Mouse (Mus musculus): Measurements from ENCODE around the gene Catsper1. TPM values are rescaled to one million over a fixed set of nuclear protein-coding genes. Genes with fewer than 3 reads are reported as not detected.

The Catsper1 gene
- not detected for polyA plus RNA-seq (2014; fragmentation: Illumina TruSeq; extraction: RNeasy Lipid Tissue Mini Kit (QIAGEN cat#74804); ENCODE audit: low read depth, low replicate concordance)

DNA sequence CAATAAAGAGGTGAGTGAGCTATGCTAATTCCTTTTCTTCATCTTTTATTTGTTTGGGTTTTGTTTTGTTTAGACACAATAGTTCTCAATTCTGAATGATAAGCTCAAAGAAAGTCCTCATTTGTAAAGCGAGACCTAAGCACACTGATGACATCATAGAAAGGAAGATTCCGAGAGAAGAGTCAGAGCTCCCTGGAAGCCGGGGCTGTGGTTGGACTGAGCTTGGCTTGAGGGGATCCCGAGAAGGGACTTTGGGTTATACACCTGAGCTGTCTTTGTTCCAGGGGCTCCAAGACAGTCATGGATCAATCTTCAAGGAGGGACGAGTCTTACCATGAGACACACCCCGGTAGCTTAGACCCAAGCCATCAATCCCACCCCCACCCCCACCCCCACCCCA lies at the start of gene Catsper1:
Catsper1 (plus strand) TSS at position 301 of the 400 bp plus-strand sequence.

DNA sequence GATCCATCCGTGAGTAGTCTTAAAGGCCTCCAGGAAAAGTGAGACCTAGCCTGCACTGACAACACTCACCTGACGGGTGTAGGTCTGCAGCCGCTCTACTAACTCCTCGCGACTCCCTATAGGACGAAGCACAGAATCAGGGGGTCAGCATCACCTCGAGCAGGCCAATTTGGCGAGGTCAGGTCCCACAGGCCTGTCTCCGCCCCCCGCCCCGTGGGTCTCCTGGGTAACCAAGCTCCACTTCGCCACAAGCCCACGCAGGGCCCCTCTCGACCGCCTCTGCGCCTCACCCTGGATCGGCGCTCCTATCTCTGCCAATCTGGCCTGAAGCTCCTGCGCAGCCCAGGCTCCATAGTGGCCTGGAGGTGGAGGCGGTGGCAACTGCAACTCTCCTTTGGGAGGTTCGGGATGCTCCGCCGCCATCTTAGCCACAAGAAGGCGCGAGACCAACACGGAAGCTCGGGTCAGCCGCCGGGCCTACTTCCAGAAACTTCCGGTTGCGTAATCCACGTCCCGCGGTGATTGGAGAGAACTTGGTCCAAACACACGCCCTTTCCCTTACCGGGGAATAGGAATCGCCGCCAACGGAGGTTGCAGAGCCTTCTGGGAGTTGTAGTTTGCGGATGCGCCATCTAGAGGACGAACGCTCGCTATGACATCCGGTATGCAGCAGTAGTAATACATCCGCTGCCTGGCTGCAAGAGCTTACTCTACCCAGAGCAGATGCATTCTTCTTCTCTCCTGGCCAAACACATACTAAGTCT lies 40.4 kb upstream of the Catsper1 start, which contains the start of gene Sf3b2:
Sf3b2 (minus strand) TSS at position 484 of the 764 bp plus-strand sequence.

GRCm38 (mm10) chr19:5297903-5298800 lies 37.4 kb upstream of the Catsper1 start, which contains the start of gene Gal3st3:
Gene Gal3st3 (plus strand): TSS chr19:5298331.

DNA sequence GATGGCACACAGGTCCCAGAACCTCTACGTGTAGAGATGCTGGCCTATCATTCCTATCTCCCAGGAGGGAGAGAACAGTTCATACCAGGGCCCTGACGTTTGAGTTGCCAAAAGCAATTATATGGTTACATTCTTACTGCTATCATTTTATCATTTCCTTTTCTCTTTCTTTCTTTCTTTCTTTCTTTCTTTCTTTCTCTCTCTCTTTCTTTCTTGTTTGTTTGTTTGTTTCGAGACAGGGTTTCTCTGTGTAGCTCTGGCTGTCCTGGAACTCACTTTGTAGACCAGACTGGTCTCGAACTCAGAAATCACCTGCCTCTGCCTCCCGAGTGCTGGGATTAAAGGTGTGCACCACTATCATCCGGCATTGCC lies 13.9 kb downstream of the Catsper1 start, which contains the start of gene Cst6:
Cst6 (minus strand) TSS at position 73 of the 372 bp plus-strand sequence.

GRCm38 (mm10) chr19:5366175-5367052 lies 30.9 kb downstream of the Catsper1 start, which contains the start of gene Eif1ad:
Gene Eif1ad (plus strand): TSS chr19:5366741.

DNA sequence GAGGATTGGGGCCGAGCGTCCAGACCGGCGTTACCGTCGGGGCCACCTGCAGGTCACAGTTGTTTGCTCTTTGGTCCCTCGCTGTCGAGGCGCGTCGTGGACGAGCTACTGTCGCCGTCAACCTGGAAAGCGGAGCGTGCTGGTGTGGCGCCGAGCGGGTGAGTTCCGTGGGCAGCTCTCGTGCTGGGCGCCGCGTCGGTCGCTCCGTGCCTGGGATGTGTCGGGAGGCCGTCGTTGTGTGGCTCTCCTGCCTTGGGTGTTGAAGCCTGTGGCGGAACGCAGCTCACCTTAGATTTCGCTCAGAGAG lies 31.5 kb downstream of the Catsper1 start, which contains the start of gene Banf1:
Banf1 (minus strand) TSS at position 116 of the 307 bp plus-strand sequence.

GRCm38 (mm10) chr19:5388588-5389242 lies 53.2 kb downstream of the Catsper1 start, which contains the start of gene Sart1:
Gene Sart1 (minus strand): TSS chr19:5388703.

Other genes with a start within 250 kb of the Catsper1 start
- 17.9 TPM for gene Yif1a, start 247.2 kb upstream of the Catsper1 start, polyA plus RNA-seq (2014; fragmentation: Illumina TruSeq; extraction: RNeasy Lipid Tissue Mini Kit (QIAGEN cat#74804); ENCODE audit: low read depth, low replicate concordance)
- not detected for gene Cnih2, start 237.2 kb upstream of the Catsper1 start, polyA plus RNA-seq (2014; fragmentation: Illumina TruSeq; extraction: RNeasy Lipid Tissue Mini Kit (QIAGEN cat#74804); ENCODE audit: low read depth, low replicate concordance)
- 2.5 TPM for gene Rab1b, start 228.7 kb upstream of the Catsper1 start, polyA plus RNA-seq (2014; fragmentation: Illumina TruSeq; extraction: RNeasy Lipid Tissue Mini Kit (QIAGEN cat#74804); ENCODE audit: low read depth, low replicate concordance)
- gene Klc2, start 217.2 kb upstream of the Catsper1 start, polyA plus RNA-seq (2014; fragmentation: Illumina TruSeq; extraction: RNeasy Lipid Tissue Mini Kit (QIAGEN cat#74804); ENCODE audit: low read depth, low replicate concordance) = 0.25 TPM
- 3.0 TPM for gene Pacs1, start 62.6 kb upstream of the Catsper1 start, polyA plus RNA-seq (2014; fragmentation: Illumina TruSeq; extraction: RNeasy Lipid Tissue Mini Kit (QIAGEN cat#74804); ENCODE audit: low read depth, low replicate concordance)
- gene Sf3b2, start 40.3 kb upstream of the Catsper1 start, polyA plus RNA-seq (2014; fragmentation: Illumina TruSeq; extraction: RNeasy Lipid Tissue Mini Kit (QIAGEN cat#74804); ENCODE audit: low read depth, low replicate concordance) = 39.8 TPM
- not detected for gene Gal3st3, start 37.4 kb upstream of the Catsper1 start, polyA plus RNA-seq (2014; fragmentation: Illumina TruSeq; extraction: RNeasy Lipid Tissue Mini Kit (QIAGEN cat#74804); ENCODE audit: low read depth, low replicate concordance)
- not detected for gene Cst6, start 13.8 kb downstream of the Catsper1 start, polyA plus RNA-seq (2014; fragmentation: Illumina TruSeq; extraction: RNeasy Lipid Tissue Mini Kit (QIAGEN cat#74804); ENCODE audit: low read depth, low replicate concordance)
- gene Eif1ad, start 31.0 kb downstream of the Catsper1 start, polyA plus RNA-seq (2014; fragmentation: Illumina TruSeq; extraction: RNeasy Lipid Tissue Mini Kit (QIAGEN cat#74804); ENCODE audit: low read depth, low replicate concordance) = 12.6 TPM
- gene Banf1, start 31.4 kb downstream of the Catsper1 start, polyA plus RNA-seq (2014; fragmentation: Illumina TruSeq; extraction: RNeasy Lipid Tissue Mini Kit (QIAGEN cat#74804); ENCODE audit: low read depth, low replicate concordance) = 4.6 TPM
- gene Sart1, start 53.0 kb downstream of the Catsper1 start, polyA plus RNA-seq (2014; fragmentation: Illumina TruSeq; extraction: RNeasy Lipid Tissue Mini Kit (QIAGEN cat#74804); ENCODE audit: low read depth, low replicate concordance) = 2.6 TPM
- gene Tsga10ip, start 66.8 kb downstream of the Catsper1 start, polyA plus RNA-seq (2014; fragmentation: Illumina TruSeq; extraction: RNeasy Lipid Tissue Mini Kit (QIAGEN cat#74804); ENCODE audit: low read depth, low replicate concordance) = not detected
- 3.4 TPM for gene Drap1, start 89.2 kb downstream of the Catsper1 start, polyA plus RNA-seq (2014; fragmentation: Illumina TruSeq; extraction: RNeasy Lipid Tissue Mini Kit (QIAGEN cat#74804); ENCODE audit: low read depth, low replicate concordance)
- gene AI837181, start 89.4 kb downstream of the Catsper1 start, polyA plus RNA-seq (2014; fragmentation: Illumina TruSeq; extraction: RNeasy Lipid Tissue Mini Kit (QIAGEN cat#74804); ENCODE audit: low read depth, low replicate concordance) = 0.38 TPM
- not detected for gene Fosl1, start 111.8 kb downstream of the Catsper1 start, polyA plus RNA-seq (2014; fragmentation: Illumina TruSeq; extraction: RNeasy Lipid Tissue Mini Kit (QIAGEN cat#74804); ENCODE audit: low read depth, low replicate concordance)
- gene Ccdc85b, start 122.2 kb downstream of the Catsper1 start, polyA plus RNA-seq (2014; fragmentation: Illumina TruSeq; extraction: RNeasy Lipid Tissue Mini Kit (QIAGEN cat#74804); ENCODE audit: low read depth, low replicate concordance) = 1.2 TPM
- 5.7 TPM for gene Fibp, start 124.9 kb downstream of the Catsper1 start, polyA plus RNA-seq (2014; fragmentation: Illumina TruSeq; extraction: RNeasy Lipid Tissue Mini Kit (QIAGEN cat#74804); ENCODE audit: low read depth, low replicate concordance)
- not detected for gene Ctsw, start 132.8 kb downstream of the Catsper1 start, polyA plus RNA-seq (2014; fragmentation: Illumina TruSeq; extraction: RNeasy Lipid Tissue Mini Kit (QIAGEN cat#74804); ENCODE audit: low read depth, low replicate concordance)
- 0.60 TPM for gene Efemp2, start 138.2 kb downstream of the Catsper1 start, polyA plus RNA-seq (2014; fragmentation: Illumina TruSeq; extraction: RNeasy Lipid Tissue Mini Kit (QIAGEN cat#74804); ENCODE audit: low read depth, low replicate concordance)
- gene Mus81, start 152.7 kb downstream of the Catsper1 start, polyA plus RNA-seq (2014; fragmentation: Illumina TruSeq; extraction: RNeasy Lipid Tissue Mini Kit (QIAGEN cat#74804); ENCODE audit: low read depth, low replicate concordance) = 0.69 TPM
- gene Cfl1, start 154.7 kb downstream of the Catsper1 start, polyA plus RNA-seq (2014; fragmentation: Illumina TruSeq; extraction: RNeasy Lipid Tissue Mini Kit (QIAGEN cat#74804); ENCODE audit: low read depth, low replicate concordance) = 183 TPM
- gene 1700020D05Rik, start 168.0 kb downstream of the Catsper1 start, polyA plus RNA-seq (2014; fragmentation: Illumina TruSeq; extraction: RNeasy Lipid Tissue Mini Kit (QIAGEN cat#74804); ENCODE audit: low read depth, low replicate concordance) = not detected
- 0.25 TPM for gene Snx32, start 174.8 kb downstream of the Catsper1 start, polyA plus RNA-seq (2014; fragmentation: Illumina TruSeq; extraction: RNeasy Lipid Tissue Mini Kit (QIAGEN cat#74804); ENCODE audit: low read depth, low replicate concordance)
- 5.6 TPM for gene Ovol1, start 224.9 kb downstream of the Catsper1 start, polyA plus RNA-seq (2014; fragmentation: Illumina TruSeq; extraction: RNeasy Lipid Tissue Mini Kit (QIAGEN cat#74804); ENCODE audit: low read depth, low replicate concordance)
- not detected for gene Ap5b1, start 232.3 kb downstream of the Catsper1 start, polyA plus RNA-seq (2014; fragmentation: Illumina TruSeq; extraction: RNeasy Lipid Tissue Mini Kit (QIAGEN cat#74804); ENCODE audit: low read depth, low replicate concordance)